Mouse (Mus musculus): ENCODE results near the gene Cfap97d1. TPM values are rescaled to one million over a fixed set of nuclear protein-coding genes. Genes with fewer than 3 reads are reported as not detected.

Cfap97d1 gene
- polyA plus RNA-seq (2012; rRNA removed): not detected in 2 replicates

DNA sequence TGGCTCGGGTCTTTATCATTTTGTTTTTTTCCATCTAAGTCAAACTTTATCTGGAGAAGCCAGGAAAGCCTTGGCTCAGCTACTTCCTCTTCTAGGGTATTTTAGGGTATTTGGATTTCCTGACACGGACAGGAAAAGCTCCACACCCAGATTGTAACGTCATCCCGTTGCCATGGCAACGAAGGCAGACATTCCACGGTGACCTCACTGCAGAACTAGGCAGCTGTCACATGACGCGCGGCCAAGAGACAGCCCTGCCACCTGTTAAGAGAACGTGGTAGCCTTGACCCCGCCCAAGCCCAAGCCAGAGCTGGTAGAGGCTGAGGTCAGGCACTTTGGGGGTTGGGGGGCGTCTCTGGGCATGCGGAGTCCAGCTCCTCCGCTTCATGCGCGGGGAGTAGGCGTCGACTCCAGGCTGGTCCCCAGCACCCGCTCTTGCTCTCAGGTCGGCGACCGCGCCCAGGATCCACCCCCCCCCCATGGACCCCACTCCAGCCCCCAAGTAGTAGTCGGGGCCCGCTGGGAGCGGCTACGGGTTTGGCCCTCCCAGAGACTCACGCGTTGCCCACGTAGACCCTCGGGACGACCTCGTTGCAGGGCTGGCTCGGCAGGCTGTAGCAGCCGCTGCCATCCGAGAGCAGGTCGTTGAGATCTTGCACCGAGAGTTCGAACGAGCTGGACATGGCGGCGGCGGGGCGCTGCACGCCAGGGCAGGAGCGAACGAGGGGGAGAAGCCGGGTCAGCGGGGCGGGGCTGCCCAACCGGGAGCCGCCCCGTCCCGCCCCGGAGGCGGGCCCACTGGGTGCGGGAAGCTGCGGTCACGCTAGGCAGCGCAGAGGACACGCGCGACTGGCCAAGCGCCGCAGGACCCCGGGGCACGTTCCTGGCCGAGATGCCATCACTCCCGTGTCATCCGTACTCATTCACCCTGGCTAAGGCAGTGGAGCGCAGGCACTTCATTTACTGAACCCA, at the start of gene Cfap97d1:
TSS of gene Cfap97d1 (plus strand) at position 226 of the 972 bp plus-strand sequence.
- peak within 1 kb of the TSS; percentile 73 for H3K27ac ChIP-seq (ENCODE audit: insufficient read depth, low read length)
- H3K27me3 ChIP-seq (ENCODE audit: control insufficient read depth, insufficient read depth, low read length): no peaks in the 10 kb centered on the region
- H3K4me3 ChIP-seq (replicated peaks; ENCODE audit: insufficient read depth, low read depth, low read length): peak within 1 kb of the TSS; percentile 74
- peaks cover 24% of the 10 kb centered on the region for H3K4me1 ChIP-seq (ENCODE audit: control insufficient read depth, insufficient read depth, low read length)
- DNase-seq: peak; percentile 97 to 99
- under 1% methylated on average over 69 of the region's 71 CpGs for WGBS
- TF ChIP-seq CTCF (IDR thresholded peaks at IDR 0.05; ENCODE audit: borderline replicate concordance, insufficient read depth, low read depth, low read length) (no peak), POLR2A (IDR thresholded peaks at IDR 0.05; ENCODE audit: borderline replicate concordance, insufficient read depth, low read length) (peak; percentile 50; the same call in 1 of the 2 replicates)

DNA sequence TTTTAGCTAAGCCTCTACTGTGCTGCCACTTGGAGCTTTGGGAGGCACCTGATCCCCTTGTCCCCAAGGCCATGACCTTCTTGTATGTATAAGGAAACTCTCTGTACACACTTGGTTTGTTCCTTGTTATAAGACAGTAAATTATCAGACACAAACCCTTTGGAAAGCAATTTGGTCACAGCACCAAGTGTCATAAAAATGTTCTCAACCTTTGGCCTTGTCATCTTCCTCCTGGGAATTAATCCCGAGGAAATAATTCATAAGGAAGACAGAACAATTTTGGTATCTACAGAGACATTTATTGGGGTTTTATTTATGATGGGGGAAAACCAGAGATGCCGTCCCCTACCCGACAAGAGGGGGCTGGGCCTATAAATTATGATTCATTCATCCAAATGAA, 48.3 kb upstream of the Cfap97d1 start:
- DNase-seq: no peak

DNA sequence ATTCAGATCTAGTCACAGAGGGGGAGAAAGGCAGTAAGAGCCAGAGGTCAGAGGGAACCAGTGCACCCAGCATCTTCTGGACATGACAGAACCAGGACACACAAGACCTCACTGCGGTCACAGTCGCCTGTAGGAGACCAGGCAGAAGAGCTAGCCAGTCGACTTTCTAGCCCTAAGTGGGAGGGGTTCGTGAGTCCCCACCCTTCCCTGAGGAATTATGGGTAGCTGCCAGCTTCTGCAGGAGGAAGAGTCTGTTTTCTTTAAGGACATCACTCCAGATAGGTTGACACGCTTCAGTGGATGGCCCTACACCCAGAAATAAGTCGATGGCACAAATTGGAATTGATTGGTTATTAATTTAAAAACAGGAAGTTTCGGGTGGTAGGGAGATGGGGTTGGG, 47.7 kb upstream of the Cfap97d1 start:
- Histone ChIP-seq H3K4me1 (ENCODE audit: control insufficient read depth, insufficient read depth, low read length) (peaks cover 16% of the 10 kb centered on the region), H3K27me3 (ENCODE audit: control insufficient read depth, insufficient read depth, low read length) (no peaks in the 10 kb centered on the region), H3K4me3 (replicated peaks; ENCODE audit: insufficient read depth, low read depth, low read length) (no peak overlapping the region), H3K27ac (ENCODE audit: insufficient read depth, low read length) (no peak overlapping the region)
- DNase-seq: no peak
- WGBS: 75% methylated on average over 7 of the region's 7 CpGs
- TF ChIP-seq CTCF (IDR thresholded peaks at IDR 0.05; ENCODE audit: borderline replicate concordance, insufficient read depth, low read depth, low read length) (no peak), POLR2A (IDR thresholded peaks at IDR 0.05; ENCODE audit: borderline replicate concordance, insufficient read depth, low read length) (no peak)

More for the DNA sequence above, 48.3 kb upstream of the Cfap97d1 start:
- 94% methylated on average over 3 of the region's 3 CpGs for WGBS
- peaks cover 10% of the 10 kb centered on the region; the same call in 1 of the 2 replicates for H3K4me1 ChIP-seq (ENCODE audit: control insufficient read depth, insufficient read depth, low read length)
- H3K27me3 ChIP-seq (ENCODE audit: control insufficient read depth, insufficient read depth, low read length): no peaks in the 10 kb centered on the region
- no peak for TF ChIP-seq POLR2A (IDR thresholded peaks at IDR 0.05; ENCODE audit: borderline replicate concordance, insufficient read depth, low read length)
- no peak for TF ChIP-seq CTCF (IDR thresholded peaks at IDR 0.05; ENCODE audit: borderline replicate concordance, insufficient read depth, low read depth, low read length)
- no peak overlapping the region for H3K27ac ChIP-seq (ENCODE audit: insufficient read depth, low read length)
- H3K4me3 ChIP-seq (replicated peaks; ENCODE audit: insufficient read depth, low read depth, low read length): no peak overlapping the region

DNA sequence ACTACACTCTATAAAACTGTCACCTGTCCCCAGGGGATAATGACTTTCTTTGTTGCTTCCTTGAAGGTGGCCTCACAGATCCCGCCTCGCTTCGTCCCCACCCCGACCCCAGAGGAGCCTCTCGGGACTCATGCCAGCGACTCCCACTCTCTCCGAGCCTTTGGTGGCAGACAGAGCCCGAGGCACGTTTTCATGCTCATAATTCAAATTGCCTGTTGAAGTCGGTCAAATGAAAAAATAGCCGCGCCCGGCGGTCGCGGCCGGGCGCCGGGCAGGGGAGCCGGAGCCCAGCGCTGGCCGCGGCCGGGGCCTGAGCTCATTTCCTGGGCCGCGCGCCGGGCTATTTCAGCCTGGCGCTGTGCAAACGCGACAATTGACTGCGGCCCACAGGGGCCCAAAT, 47.0 kb upstream of the Cfap97d1 start:
- WGBS: 1% methylated on average over 32 of the region's 32 CpGs
- TF ChIP-seq POLR2A (IDR thresholded peaks at IDR 0.05; ENCODE audit: borderline replicate concordance, insufficient read depth, low read length) (no peak), CTCF (IDR thresholded peaks at IDR 0.05; ENCODE audit: borderline replicate concordance, insufficient read depth, low read depth, low read length) (no peak)
- peak overlapping the region; percentile 87 for H3K4me3 ChIP-seq (replicated peaks; ENCODE audit: insufficient read depth, low read depth, low read length)
- peak; percentile 36 to 46 for DNase-seq
- no peaks in the 10 kb centered on the region for H3K27me3 ChIP-seq (ENCODE audit: control insufficient read depth, insufficient read depth, low read length)
- peak overlapping the region; percentile 69; the same call in 1 of the 2 replicates for H3K27ac ChIP-seq (ENCODE audit: insufficient read depth, low read length)
- peaks cover 17% of the 10 kb centered on the region for H3K4me1 ChIP-seq (ENCODE audit: control insufficient read depth, insufficient read depth, low read length)

DNA sequence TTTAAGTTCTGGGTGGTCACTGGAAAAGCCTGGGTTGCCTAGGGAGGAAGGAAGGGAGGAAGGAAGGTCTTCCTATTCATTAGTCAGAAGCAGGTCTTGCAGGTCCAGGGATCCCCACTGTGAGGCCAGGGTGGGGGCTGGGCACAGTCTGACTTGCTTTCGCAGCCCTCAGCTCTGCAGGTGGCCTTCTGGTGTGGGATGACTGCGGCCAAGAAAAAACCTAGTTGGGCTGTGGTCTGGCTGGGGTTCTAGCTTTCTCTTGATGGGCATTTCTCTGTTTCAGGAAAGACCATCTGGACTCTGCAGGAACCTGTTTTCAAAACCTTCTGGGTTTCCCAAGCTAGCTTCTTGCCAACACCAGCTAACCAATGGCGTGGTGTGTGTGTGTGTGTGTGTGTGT, 41.0 kb upstream of the Cfap97d1 start:
- no peak for TF ChIP-seq POLR2A (IDR thresholded peaks at IDR 0.05; ENCODE audit: borderline replicate concordance, insufficient read depth, low read length)
- no peak for TF ChIP-seq CTCF (IDR thresholded peaks at IDR 0.05; ENCODE audit: borderline replicate concordance, insufficient read depth, low read depth, low read length)
- Histone ChIP-seq H3K4me3 (replicated peaks; ENCODE audit: insufficient read depth, low read depth, low read length) (no peak overlapping the region), H3K4me1 (ENCODE audit: control insufficient read depth, insufficient read depth, low read length) (peaks cover 13% of the 10 kb centered on the region), H3K27me3 (ENCODE audit: control insufficient read depth, insufficient read depth, low read length) (no peaks in the 10 kb centered on the region), H3K27ac (ENCODE audit: insufficient read depth, low read length) (no peak overlapping the region)
- DNase-seq: peak; percentile 92 to 96
- 3% methylated on average over 3 of the region's 3 CpGs for WGBS

DNA sequence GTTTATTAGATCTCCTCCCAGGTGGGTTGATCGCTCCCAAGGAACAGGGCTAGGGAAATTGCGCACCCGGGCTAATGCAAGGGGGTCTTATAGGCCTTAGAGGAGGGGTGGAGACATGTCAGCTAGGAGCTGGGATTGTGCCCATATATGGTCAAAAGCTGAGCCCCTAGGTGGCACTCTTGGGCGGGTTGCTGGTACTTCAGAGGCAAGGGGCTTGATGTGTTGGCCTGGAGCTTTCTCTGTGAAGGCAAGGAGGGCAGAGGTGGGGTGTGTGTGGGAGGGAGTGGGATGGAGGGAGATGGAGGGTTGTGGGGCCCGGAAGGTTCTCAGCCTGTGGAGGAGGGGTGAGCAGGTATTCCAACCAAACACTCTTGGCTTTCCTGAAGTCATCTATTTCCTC, 37.6 kb upstream of the Cfap97d1 start:
- DNase-seq: no peak
- H3K27me3 ChIP-seq (ENCODE audit: control insufficient read depth, insufficient read depth, low read length): no peaks in the 10 kb centered on the region
- 61% methylated on average over 5 of the region's 5 CpGs for WGBS
- TF ChIP-seq POLR2A (IDR thresholded peaks at IDR 0.05; ENCODE audit: borderline replicate concordance, insufficient read depth, low read length): no peak
- TF ChIP-seq CTCF (IDR thresholded peaks at IDR 0.05; ENCODE audit: borderline replicate concordance, insufficient read depth, low read depth, low read length): no peak
- no peak overlapping the region for H3K27ac ChIP-seq (ENCODE audit: insufficient read depth, low read length)
- peaks cover 15% of the 10 kb centered on the region for H3K4me1 ChIP-seq (ENCODE audit: control insufficient read depth, insufficient read depth, low read length)
- no peak overlapping the region for H3K4me3 ChIP-seq (replicated peaks; ENCODE audit: insufficient read depth, low read depth, low read length)

DNA sequence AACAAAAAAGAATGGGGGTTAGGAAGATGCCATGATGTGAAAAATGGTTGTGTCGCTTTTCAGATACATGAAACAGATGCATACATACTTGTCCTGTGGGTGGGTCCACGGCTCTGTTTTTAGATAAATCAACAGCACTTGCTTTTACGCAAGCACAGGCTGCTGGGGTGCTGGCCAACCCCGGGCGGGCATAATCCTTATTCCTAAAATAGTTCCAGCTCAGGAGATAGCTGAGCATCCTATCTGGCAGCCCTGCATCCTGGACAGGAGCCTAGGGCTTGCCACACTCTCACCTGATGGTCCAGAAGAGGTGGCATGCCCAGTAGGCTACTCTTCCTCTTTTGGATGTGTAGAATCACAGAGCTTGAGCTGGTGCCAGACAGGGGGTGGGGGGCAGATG, 34.1 kb upstream of the Cfap97d1 start:
- WGBS: 30% methylated on average over 5 of the region's 5 CpGs
- Histone ChIP-seq H3K27ac (ENCODE audit: insufficient read depth, low read length) (no peak overlapping the region), H3K4me1 (ENCODE audit: control insufficient read depth, insufficient read depth, low read length) (peaks cover 9% of the 10 kb centered on the region), H3K4me3 (replicated peaks; ENCODE audit: insufficient read depth, low read depth, low read length) (no peak overlapping the region), H3K27me3 (ENCODE audit: control insufficient read depth, insufficient read depth, low read length) (no peaks in the 10 kb centered on the region)
- TF ChIP-seq POLR2A (IDR thresholded peaks at IDR 0.05; ENCODE audit: borderline replicate concordance, insufficient read depth, low read length) (no peak), CTCF (IDR thresholded peaks at IDR 0.05; ENCODE audit: borderline replicate concordance, insufficient read depth, low read depth, low read length) (no peak)
- peak; percentile 20 to 47 for DNase-seq

Measured in cerebellum, adult 2 months (tissue).